Mouse (Mus musculus): Measurements from ENCODE around the gene Bcl9. TPM values are rescaled to one million over a fixed set of nuclear protein-coding genes. Genes with fewer than 3 reads are reported as not detected.

Bcl9 gene
- total and polyA plus RNA-seq, 2 experiments from 2014 or later = 32.2 to 61.3 TPM

- no peaks in the 10 kb centered on the region for H3K27me3 ChIP-seq (ENCODE audit: insufficient read depth, low read length)
- ATAC-seq (ENCODE audit: low FRiP score) (no peak), DNase-seq (ENCODE audit: low spot score) (no peak)
- no peaks in the 10 kb centered on the region for H3K9me3 ChIP-seq (ENCODE audit: low read length)
- no peak overlapping the region for H3K27ac ChIP-seq (ENCODE audit: low read depth, low read length)
- 88% methylated on average over 9 of the region's 9 CpGs for WGBS
- H3K4me3 ChIP-seq (ENCODE audit: low read depth, low read length) = no peak overlapping the region
- no peaks in the 10 kb centered on the region for H3K4me1 ChIP-seq (ENCODE audit: insufficient read depth, low read length)
- H3K4me2 ChIP-seq (ENCODE audit: low read depth, low read length, poor library complexity, severe bottlenecking) = no peak overlapping the region
- H3K36me3 ChIP-seq (ENCODE audit: insufficient read depth, low read length) = no peaks in the 10 kb centered on the region
- H3K9ac ChIP-seq (replicated peaks; ENCODE audit: low read length, poor library complexity, severe bottlenecking) = no peak overlapping the region
- no peak for TF ChIP-seq CTCF (IDR thresholded peaks at IDR 0.05)
These were observed 13.7 kb downstream of the Bcl9 start for GRCm38 (mm10) chr3:97284056-97284455.

GRCm38 (mm10) chr3:97281426-97281825, 16.3 kb downstream of the Bcl9 start:
- H3K9ac ChIP-seq (replicated peaks; ENCODE audit: low read length, poor library complexity, severe bottlenecking) = no peak overlapping the region
- TF ChIP-seq CTCF (IDR thresholded peaks at IDR 0.05) = no peak
- WGBS = 87% methylated on average over 7 of the region's 7 CpGs
- no peak for ATAC-seq (ENCODE audit: low FRiP score)
- H3K27ac ChIP-seq (ENCODE audit: low read depth, low read length) = no peak overlapping the region
- H3K4me3 ChIP-seq (ENCODE audit: low read depth, low read length) = no peak overlapping the region
- H3K4me2 ChIP-seq (ENCODE audit: low read depth, low read length, poor library complexity, severe bottlenecking) = no peak overlapping the region
- no peak for DNase-seq (ENCODE audit: low spot score)
- H3K27me3 ChIP-seq (ENCODE audit: insufficient read depth, low read length) = no peaks in the 10 kb centered on the region
- no peaks in the 10 kb centered on the region for H3K9me3 ChIP-seq (ENCODE audit: low read length)
- no peaks in the 10 kb centered on the region for H3K4me1 ChIP-seq (ENCODE audit: insufficient read depth, low read length)
- H3K36me3 ChIP-seq (ENCODE audit: insufficient read depth, low read length) = no peaks in the 10 kb centered on the region

GRCm38 (mm10) chr3:97275708-97276107, 22.0 kb downstream of the Bcl9 start:
- no peak overlapping the region for H3K4me2 ChIP-seq (ENCODE audit: low read depth, low read length, poor library complexity, severe bottlenecking)
- no peak for DNase-seq (ENCODE audit: low spot score)
- H3K27ac ChIP-seq (ENCODE audit: low read depth, low read length) = no peak overlapping the region
- no peak overlapping the region for H3K4me3 ChIP-seq (ENCODE audit: low read depth, low read length)
- H3K4me1 ChIP-seq (ENCODE audit: insufficient read depth, low read length) = peaks cover 3% of the 10 kb centered on the region; the same call in 1 of the 2 replicates
- no peaks in the 10 kb centered on the region for H3K9me3 ChIP-seq (ENCODE audit: low read length)
- WGBS = 60% methylated on average over 5 of the region's 5 CpGs
- no peaks in the 10 kb centered on the region for H3K27me3 ChIP-seq (ENCODE audit: insufficient read depth, low read length)
- H3K36me3 ChIP-seq (ENCODE audit: insufficient read depth, low read length) = no peaks in the 10 kb centered on the region
- H3K9ac ChIP-seq (replicated peaks; ENCODE audit: low read length, poor library complexity, severe bottlenecking) = no peak overlapping the region
- TF ChIP-seq CTCF (IDR thresholded peaks at IDR 0.05) = no peak
- ATAC-seq (ENCODE audit: low FRiP score) = no peak

- Histone ChIP-seq H3K4me2 (ENCODE audit: low read depth, low read length, poor library complexity, severe bottlenecking) (no peak overlapping the region), H3K9ac (replicated peaks; ENCODE audit: low read length, poor library complexity, severe bottlenecking) (no peak overlapping the region), H3K27me3 (ENCODE audit: insufficient read depth, low read length) (no peaks in the 10 kb centered on the region), H3K4me1 (ENCODE audit: insufficient read depth, low read length) (peaks cover 3% of the 10 kb centered on the region; the same call in 1 of the 2 replicates), H3K36me3 (ENCODE audit: insufficient read depth, low read length) (no peaks in the 10 kb centered on the region), H3K9me3 (ENCODE audit: low read length) (no peaks in the 10 kb centered on the region), H3K4me3 (ENCODE audit: low read depth, low read length) (no peak overlapping the region), H3K27ac (ENCODE audit: low read depth, low read length) (no peak overlapping the region)
- WGBS = 86% methylated on average over 15 of the region's 15 CpGs
- no peak for ATAC-seq (ENCODE audit: low FRiP score)
- no peak for DNase-seq (ENCODE audit: low spot score)
- TF ChIP-seq CTCF (IDR thresholded peaks at IDR 0.05) = no peak
These were observed 23.0 kb downstream of the Bcl9 start for GRCm38 (mm10) chr3:97274516-97275230.

GRCm38 (mm10) chr3:97273876-97274275, 23.8 kb downstream of the Bcl9 start:
- Histone ChIP-seq H3K4me2 (ENCODE audit: low read depth, low read length, poor library complexity, severe bottlenecking) (no peak overlapping the region), H3K4me1 (ENCODE audit: insufficient read depth, low read length) (peaks cover 3% of the 10 kb centered on the region; the same call in 1 of the 2 replicates), H3K4me3 (ENCODE audit: low read depth, low read length) (no peak overlapping the region), H3K36me3 (ENCODE audit: insufficient read depth, low read length) (no peaks in the 10 kb centered on the region), H3K9ac (replicated peaks; ENCODE audit: low read length, poor library complexity, severe bottlenecking) (no peak overlapping the region), H3K27ac (ENCODE audit: low read depth, low read length) (no peak overlapping the region), H3K9me3 (ENCODE audit: low read length) (no peaks in the 10 kb centered on the region), H3K27me3 (ENCODE audit: insufficient read depth, low read length) (no peaks in the 10 kb centered on the region)
- DNase-seq (ENCODE audit: low spot score) (no peak), ATAC-seq (ENCODE audit: low FRiP score) (no peak)
- WGBS = 82% methylated on average over 5 of the region's 5 CpGs
- no peak for TF ChIP-seq CTCF (IDR thresholded peaks at IDR 0.05)

- no peaks in the 10 kb centered on the region for H3K9me3 ChIP-seq (ENCODE audit: low read length)
- H3K9ac ChIP-seq (replicated peaks; ENCODE audit: low read length, poor library complexity, severe bottlenecking) = no peak overlapping the region
- H3K36me3 ChIP-seq (ENCODE audit: insufficient read depth, low read length) = no peaks in the 10 kb centered on the region
- no peaks in the 10 kb centered on the region for H3K27me3 ChIP-seq (ENCODE audit: insufficient read depth, low read length)
- H3K4me1 ChIP-seq (ENCODE audit: insufficient read depth, low read length) = no peaks in the 10 kb centered on the region
- H3K4me3 ChIP-seq (ENCODE audit: low read depth, low read length) = no peak overlapping the region
- 60% methylated on average over 15 of the region's 15 CpGs for WGBS
- no peak overlapping the region for H3K4me2 ChIP-seq (ENCODE audit: low read depth, low read length, poor library complexity, severe bottlenecking)
- no peak overlapping the region for H3K27ac ChIP-seq (ENCODE audit: low read depth, low read length)
- ATAC-seq (ENCODE audit: low FRiP score) (no peak), DNase-seq (ENCODE audit: low spot score) (peak; percentile 39)
- TF ChIP-seq CTCF (IDR thresholded peaks at IDR 0.05) = no peak
These were observed 31.9 kb downstream of the Bcl9 start for GRCm38 (mm10) chr3:97265667-97266415.

All from midbrain, postnatal 0 days (tissue).